Mouse (Mus musculus): ENCODE data around the gene Gpt2.

DNA sequence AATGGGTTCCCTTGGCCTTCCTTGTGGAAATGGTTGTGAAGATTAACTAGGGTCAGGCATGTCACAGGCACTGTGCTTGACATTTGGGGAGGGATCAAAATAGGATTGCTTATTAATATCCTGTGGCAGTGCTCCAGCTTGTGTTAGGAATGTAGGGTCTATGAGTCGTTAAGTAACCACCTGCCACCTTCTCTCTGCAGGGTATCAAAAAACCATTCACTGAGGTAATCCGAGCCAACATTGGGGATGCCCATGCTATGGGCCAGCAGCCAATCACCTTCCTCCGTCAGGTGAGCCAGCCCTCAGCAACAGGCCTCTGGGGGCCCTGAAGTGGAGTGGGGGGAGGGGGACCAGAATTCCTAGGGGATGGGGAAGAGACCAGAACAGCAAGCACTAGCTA lies 10.7 kb downstream of the Gpt2 start:
- TF ChIP-seq CTCF (IDR thresholded peaks at IDR 0.05) = no peak
- TF ChIP-seq EP300 (IDR thresholded peaks at IDR 0.05) = no peak

All from lung, postnatal 0 days (tissue).